ENCODE assay signal across 14 mouse cellular contexts in genomic region chr16:14112133-14112532, GRCm38 (mm10). TPM values are rescaled to one million over a fixed set of nuclear protein-coding genes. Genes with fewer than 3 reads are reported as not detected.
DNase-seq lines count a peak whose midpoint lies in the region; TF ChIP-seq lines count a peak whose summit lies in the region.
"Had no signal": no experiment of that assay in that cellular context is flagged by ENCODE, and none has a peak within 500 bp of the region (broad histone marks: within the 10 kb centered on the region; RNA-seq: fewer than 3 reads in every experiment).

No protein-coding gene starts in this region.

- peak; percentile 56 for TF ChIP-seq CTCF in left cerebral cortex, adult 2 months (IDR thresholded peaks at IDR 0.05)

- intact Hi-C loops in left cerebral cortex, adult 2 months (cut with DNase I) = loop anchor here (1.0 kb wide), 1 partner anchor 207 kb away; no protein-coding TSS in a partner anchor

- no peak for DNase-seq in left cerebral cortex, adult 2 months (ENCODE audit: extremely low spot score in 1 of 2, low spot score in 2 of 2)
- no peak for DNase-seq in left cerebral cortex, adult 11 months (ENCODE audit: low spot score)
- peak; percentile 75 for DNase-seq in 3T3-L1 (ENCODE audit: low read depth, low spot score)
- DNase-seq in Muller cell, postnatal 12 days (ENCODE audit: inconsistent ontology term) = peak; percentile 11
- peak; percentile 7 for DNase-seq in induced T-regulatory cell, adult 2 months (ENCODE audit: low read depth)
- no peak for DNase-seq in thymus, postnatal 4 days
- DNase-seq in ovary, postnatal 14 days (ENCODE audit: low spot score) = no peak
- DNase-seq: cerebellum, adult 18-20 months; cerebellum, postnatal 36 days; gastrocnemius, postnatal 14 days; thymus, adult 18-20 months had no signal

- H3K27ac ChIP-seq in left cerebral cortex, adult 2 months = peak overlapping the region; percentile 20; the same call in 1 of the 2 replicates
- H3K27ac ChIP-seq: kidney, embryonic 15.5 days; liver, embryonic 14.5 days; midbrain, embryonic 10.5 days had no signal

- no peak overlapping the region for H3K4me3 ChIP-seq in left cerebral cortex, adult 2 months
- H3K4me3 ChIP-seq: kidney, embryonic 15.5 days; midbrain, embryonic 10.5 days had no signal

RNA-seq across cellular contexts. Expression of gene Nde1, which starts 50.9 kb away (rescaled TPM):
- 10 to 100 TPM; 15.9 to 19.1 TPM for total RNA-seq in left cerebral cortex, adult 2 months (2021)

RNA-seq across cellular contexts. Expression of gene Marf1, which starts 51.0 kb away (rescaled TPM):
- total RNA-seq in left cerebral cortex, adult 2 months (2021) = 100 to 1,000 TPM; 162 TPM

Comparison
In these comparisons a context has a peak if more than half of its experiments do, and no peak if none do; other contexts are left out.
1. DNase-seq: peak in 3T3-L1 (single experiment), Muller cell, postnatal 12 days (single experiment) and induced T-regulatory cell, adult 2 months (single experiment); none in left cerebral cortex, adult 2 months (0 of 2), left cerebral cortex, adult 11 months (single experiment), thymus, postnatal 4 days (single experiment) and ovary, postnatal 14 days (single experiment).